Mouse (Mus musculus) heart, adult 9 months (tissue): ENCODE data around the gene Acox1.
A peak's percentile ranks its signal among the peaks of the same experiment; 100 is the strongest.

Experiments used
- DNase-seq, 2 experiments: peaks; one replicate each; pipeline ENCODE4 v3.0.0; 2022; ENCODE audit warnings: low spot score in 2 of 2

The Acox1 gene

GRCm38 (mm10) chr11:116129993-116130487 lies 68.8 kb downstream of the Acox1 start:
- no peak for DNase-seq

- no peak for DNase-seq
These were observed 69.6 kb downstream of the Acox1 start for GRCm38 (mm10) chr11:116129091-116129790.

- no peak for DNase-seq
These were observed 70.9 kb downstream of the Acox1 start for GRCm38 (mm10) chr11:116127986-116128385.

GRCm38 (mm10) chr11:116127156-116127980 lies 71.5 kb downstream of the Acox1 start, which contains the start of gene Trim47:
Gene Trim47 (minus strand): TSS chr11:116127210.
- DNase-seq = peak; percentile 77 to 83

- no peak for DNase-seq
These were observed 72.6 kb downstream of the Acox1 start for GRCm38 (mm10) chr11:116126261-116126660.
